Mouse (Mus musculus): ENCODE measurements around the gene Syt1. TPM values are rescaled to one million over a fixed set of nuclear protein-coding genes. Genes with fewer than 3 reads are reported as not detected.

Gene Syt1
- total RNA-seq, 2 experiments from 2014 or later = 0.13 to 0.15 TPM

DNA sequence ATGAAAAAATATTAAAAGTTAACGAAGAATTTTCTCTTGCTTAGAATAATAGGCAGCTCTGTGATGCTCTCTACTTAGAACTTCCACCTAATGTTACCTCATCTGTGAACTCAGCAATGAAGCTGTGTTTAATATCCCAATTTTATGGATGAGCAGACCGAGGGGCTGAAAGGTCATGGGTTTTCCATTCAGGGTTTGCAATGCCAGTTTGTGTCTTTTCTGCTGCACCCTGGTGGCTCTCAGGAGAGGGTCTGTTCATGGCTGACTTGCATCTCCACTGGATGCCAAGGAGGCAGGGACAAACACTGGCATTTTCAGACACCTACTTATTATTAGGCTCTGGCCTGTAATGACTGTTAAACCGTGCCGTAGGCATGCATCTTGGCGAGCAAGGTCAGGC is 439.7 kb downstream of the Syt1 start:
- DNase-seq = no peak

DNA sequence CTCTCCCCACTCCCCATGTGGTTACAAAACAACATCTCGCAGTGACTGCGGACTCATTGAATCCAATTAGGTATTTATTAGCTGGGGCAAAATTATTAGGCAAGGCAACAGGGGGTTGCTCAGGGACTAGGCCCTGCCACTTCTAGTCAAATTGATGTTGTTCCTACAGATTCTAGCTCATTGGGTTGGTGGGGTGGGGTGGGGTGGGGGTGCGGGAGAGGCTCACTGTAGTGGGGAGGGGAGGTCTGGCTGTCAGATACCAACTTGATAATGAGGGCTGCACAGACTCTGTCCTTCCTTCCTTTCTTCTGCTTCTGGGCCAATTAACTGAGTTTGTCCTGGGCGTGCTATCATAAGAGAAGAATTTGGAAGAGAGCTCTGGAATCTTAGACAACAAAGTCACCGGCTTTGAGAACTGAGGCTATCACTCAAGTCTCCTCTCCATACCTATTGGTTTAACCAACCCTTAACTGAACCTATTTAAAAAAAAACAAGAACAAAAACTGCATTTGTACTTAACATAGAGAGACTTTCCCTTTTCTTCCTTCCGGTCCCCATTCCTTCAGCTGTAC is 441.1 kb downstream of the Syt1 start:
- no peak for DNase-seq

DNA sequence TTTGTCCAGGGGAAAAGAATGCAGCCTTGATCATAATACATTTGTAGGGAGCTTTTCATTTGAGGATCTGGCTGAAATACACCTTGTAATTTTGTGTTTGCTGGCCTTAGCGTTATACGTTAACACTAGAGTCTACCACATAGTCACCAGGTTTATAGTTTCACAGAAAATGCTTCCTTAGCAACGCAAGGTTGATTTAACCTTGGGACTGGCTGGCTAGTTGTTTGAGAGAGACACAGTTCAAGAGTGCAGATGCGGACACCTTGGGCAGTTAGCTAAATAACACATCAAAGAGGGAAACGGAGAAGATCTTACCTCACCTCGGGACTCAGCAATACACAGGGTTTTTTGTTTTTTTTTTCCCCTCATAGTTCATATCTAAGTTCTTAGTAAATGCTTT is 441.9 kb downstream of the Syt1 start:
- DNase-seq = no peak

DNA sequence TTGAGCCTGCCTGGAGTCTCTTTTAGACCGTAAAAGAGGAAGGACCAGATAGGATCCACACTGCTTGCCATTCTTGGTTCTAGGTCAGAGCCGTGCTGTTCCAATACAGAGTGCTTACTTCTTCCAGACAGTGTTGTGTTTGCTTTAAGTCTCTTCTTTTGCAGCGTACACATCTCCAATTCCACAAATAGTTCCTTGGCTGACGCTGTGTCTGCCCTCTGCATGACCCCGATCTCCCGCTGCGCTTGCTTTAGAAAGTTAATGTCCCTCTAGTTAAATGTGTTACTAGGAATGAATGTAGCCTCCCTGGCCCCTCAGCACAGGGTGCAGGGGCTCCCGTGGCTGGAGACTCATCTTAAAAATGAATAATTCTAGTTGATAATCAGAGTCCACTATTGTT is 442.6 kb downstream of the Syt1 start:
- DNase-seq = peak; percentile 11 to 26

DNA sequence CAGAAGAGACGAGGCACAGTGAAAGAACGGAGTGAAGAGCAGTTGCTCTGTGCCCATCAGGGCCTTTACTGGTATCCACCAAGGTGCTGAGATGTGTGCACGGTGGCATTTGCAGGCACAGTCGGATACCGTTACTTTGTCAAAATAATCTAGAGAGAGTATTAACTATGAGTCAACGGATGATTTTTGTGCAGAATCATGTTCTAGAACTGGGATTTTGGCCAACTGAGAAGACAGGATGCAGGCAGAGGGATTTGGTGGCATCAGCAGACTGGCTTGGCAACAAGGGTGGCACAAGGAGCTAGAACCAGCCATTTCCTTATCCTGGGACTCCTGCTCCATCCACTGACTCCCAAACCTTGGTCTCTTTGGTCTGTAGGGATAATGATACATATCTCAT is 443.3 kb downstream of the Syt1 start:
- no peak for DNase-seq

- no peak for DNase-seq
These were observed 451.2 kb downstream of the Syt1 start for GRCm38 (mm10) chr10:108559607-108559908.

GRCm38 (mm10) chr10:108558812-108559606 is 451.8 kb downstream of the Syt1 start:
- DNase-seq = no peak

- DNase-seq = no peak
These were observed 458.2 kb downstream of the Syt1 start for GRCm38 (mm10) chr10:108552544-108552943.

DNA sequence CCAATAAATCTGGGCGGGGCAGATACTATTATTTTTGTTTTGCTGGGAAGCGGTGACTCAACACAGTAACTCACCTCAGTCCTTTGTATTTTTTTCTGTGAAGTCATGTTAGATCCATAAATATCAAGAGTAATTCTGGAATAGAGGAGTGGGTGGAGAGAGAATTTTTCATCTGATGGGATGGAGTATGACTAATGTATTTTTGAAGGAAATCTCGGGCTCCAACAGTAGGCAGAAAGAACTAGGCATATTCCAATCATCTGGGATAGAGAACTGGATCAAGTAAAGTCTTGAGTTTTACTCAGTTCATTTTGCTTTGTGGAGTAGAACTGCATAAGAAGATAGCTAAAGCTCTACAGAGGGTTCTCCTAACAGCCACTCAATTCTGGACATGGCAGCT is 465.1 kb downstream of the Syt1 start:
- no peak for DNase-seq

- DNase-seq = no peak
These were observed 469.2 kb downstream of the Syt1 start for GRCm38 (mm10) chr10:108541555-108541954.

DNA sequence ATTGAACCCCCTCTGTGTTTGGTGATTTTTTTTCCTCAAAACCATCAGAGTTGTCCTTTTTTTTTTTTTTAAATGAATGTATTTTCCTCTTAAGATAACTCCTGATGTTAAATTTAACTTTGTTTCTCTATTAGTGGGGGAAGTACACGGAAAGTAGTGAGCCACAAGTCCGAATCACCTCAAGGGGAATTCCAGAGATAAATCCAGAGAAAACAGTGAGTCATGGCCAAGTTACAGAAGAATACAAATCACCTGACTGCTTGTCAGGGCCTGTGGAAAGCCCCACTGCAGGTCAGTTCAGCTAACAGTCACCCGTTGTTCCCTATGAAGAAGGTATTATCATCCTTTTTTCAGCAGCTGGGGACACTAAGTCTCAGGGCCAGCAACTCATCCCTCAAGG is 472.2 kb downstream of the Syt1 start:
- peak in 1 of 2 experiments; percentile 25 for DNase-seq

DNA sequence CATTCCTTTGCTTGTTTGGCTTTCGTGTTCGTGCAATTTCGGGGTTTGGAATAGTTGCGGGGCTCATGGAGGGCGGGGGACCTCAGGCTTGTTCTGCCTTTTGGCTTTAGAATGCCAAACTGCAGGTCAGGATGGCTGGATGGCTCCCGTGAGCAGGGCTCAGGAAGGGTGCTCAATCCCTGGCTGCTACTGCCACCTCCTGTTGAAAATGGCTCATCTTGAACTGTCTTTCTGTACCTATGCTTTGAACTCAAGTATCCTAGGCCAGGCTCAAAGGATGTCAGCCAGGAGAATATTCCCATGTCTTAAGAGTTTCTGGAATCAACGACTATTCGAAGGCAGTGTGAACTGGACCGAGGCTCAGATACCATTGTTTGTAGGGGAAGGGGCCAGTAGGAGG is 473.1 kb downstream of the Syt1 start:
- peak; percentile 42 to 70 for DNase-seq

GRCm38 (mm10) chr10:108535922-108536321 is 474.9 kb downstream of the Syt1 start:
- DNase-seq = no peak

- no peak for DNase-seq
These were observed 476.7 kb downstream of the Syt1 start for GRCm38 (mm10) chr10:108534112-108534511.

DNA sequence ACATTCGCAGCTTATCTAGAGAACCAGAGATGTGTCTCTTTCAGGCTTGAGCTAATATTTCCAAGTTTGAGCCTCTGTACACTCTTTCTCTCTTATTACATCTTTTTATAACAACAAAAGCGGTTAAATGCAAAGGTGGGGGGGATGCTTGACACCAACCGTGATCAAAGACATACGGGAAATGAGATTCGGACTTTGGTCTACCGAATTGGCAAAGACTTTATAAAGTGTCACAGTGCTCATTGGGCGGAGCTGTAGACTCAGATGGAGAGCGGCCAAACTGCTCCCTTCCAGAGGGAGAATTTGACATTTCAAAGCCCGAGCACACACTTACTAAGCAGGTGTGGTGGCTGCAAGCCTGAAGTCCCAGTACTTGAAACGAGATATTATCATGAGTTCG is 477.9 kb downstream of the Syt1 start:
- no peak for DNase-seq

DNA sequence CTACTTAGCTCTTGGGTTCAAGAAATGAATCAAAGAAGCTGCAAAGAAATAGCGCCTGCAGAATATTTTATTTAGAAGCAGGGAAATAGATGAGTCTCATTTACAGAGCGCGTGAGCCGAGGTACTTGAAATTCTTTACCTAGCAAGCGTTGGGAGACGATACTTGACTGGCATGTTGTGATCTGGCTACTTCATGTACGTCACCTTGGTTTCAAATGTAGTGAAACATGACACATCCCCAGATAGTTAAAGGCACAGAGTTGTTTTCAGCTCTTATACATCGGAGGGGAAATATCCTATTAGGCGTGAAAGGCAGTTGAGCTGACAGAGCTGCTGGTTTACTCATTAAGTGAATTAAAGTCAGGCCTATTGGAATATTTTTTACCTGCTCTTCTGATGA is 478.5 kb downstream of the Syt1 start:
- DNase-seq = no peak

GRCm38 (mm10) chr10:108531641-108532040 is 479.1 kb downstream of the Syt1 start:
- DNase-seq = no peak

GRCm38 (mm10) chr10:108531111-108531510 is 479.7 kb downstream of the Syt1 start:
- DNase-seq = no peak

DNA sequence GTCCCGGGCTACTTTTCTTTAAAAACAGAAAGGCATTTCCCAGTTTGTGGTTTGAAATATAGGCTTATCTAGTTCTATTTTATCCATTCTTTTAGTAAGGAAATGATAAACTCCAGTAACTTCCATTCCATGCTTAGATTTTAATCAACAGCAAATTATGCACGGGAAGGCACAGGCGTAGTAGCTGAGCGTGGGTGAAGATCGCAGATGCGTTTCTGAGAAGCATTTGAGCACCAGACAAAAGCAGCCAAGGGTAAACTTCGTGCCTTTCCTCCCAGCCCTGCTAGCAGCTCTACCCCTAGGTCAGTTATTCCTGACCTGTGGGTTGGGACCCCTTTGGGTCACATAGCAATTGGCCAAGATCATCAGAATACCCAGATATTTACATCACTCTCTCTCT is 482.4 kb downstream of the Syt1 start:
- no peak for DNase-seq

- DNase-seq = no peak
These were observed 485.3 kb downstream of the Syt1 start for GRCm38 (mm10) chr10:108525506-108525905.

- DNase-seq = peak; percentile 2 to 45
These were observed 486.3 kb downstream of the Syt1 start for GRCm38 (mm10) chr10:108524306-108525029.

DNA sequence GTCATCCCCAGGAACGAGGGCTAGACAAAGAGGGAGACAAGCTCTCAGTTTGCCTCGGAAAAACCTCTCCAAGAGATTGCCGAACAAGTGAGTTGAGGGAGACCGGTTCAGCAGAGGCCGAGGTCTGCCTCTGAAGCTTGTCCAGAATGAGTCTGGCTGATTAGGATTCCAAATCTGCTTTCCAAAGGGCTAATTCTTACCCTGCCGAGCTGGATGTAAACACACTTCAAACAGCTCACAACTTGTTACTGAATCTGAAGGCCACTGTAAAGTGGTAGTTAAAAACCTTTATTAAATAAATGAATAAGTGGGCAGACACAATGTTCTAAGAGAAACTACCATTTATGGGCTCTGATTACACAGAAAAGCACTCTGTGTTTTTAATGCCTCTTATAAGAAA is 491.6 kb downstream of the Syt1 start:
- no peak for DNase-seq

- DNase-seq = no peak
These were observed 493.7 kb downstream of the Syt1 start for GRCm38 (mm10) chr10:108517076-108517475.

DNA sequence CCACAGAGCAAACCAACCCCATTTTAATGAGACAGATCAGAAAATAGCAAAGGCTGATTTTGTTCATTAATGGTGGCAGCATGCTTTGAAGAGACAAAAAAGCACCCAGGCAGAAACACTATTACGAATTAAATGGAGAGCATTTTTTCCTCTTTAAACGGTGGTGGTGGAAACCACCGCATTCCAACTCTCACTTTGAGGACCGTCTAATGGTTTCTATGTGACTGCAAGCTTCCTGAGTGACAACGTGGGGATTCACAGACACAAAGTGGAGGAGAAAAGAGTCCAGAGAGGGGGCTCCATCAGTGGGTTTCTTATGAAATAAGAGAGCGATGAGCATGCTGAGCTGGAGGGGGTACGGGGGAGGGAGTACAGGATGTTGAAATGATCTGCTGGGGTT is 496.1 kb downstream of the Syt1 start:
- no peak for DNase-seq
